Comparison of ENCODE assay signal across 7 mouse cellular contexts in genomic region chr7:5053456-5054179, GRCm38 (mm10). TPM values are rescaled to one million over a fixed set of nuclear protein-coding genes. Genes with fewer than 3 reads are reported as not detected.
DNase-seq lines count a peak whose midpoint lies in the region; ATAC-seq lines count a peak whose summit lies in the region.

No protein-coding gene starts in this region.

- DNase-seq in left cerebral cortex, postnatal 36 days (ENCODE audit: low spot score in 2 of 2) = peak; percentile 57 to 65
- no peak for DNase-seq in left cerebral cortex, adult 8-10 months (ENCODE audit: low spot score in 2 of 2)
- no peak for DNase-seq in adrenal gland, postnatal 14 days
- no peak for DNase-seq in c-Kit-positive CD71-positive TER-119-positive erythroid progenitor cells, embryonic 14.5 days (ENCODE audit: low spot score)

- peaks cover 67% of the 10 kb centered on the region for H3K27me3 ChIP-seq in midbrain, embryonic 12.5 days

- no peaks in the 10 kb centered on the region for H3K36me3 ChIP-seq in midbrain, embryonic 12.5 days

- H3K9ac ChIP-seq in midbrain, embryonic 12.5 days (replicated peaks) = peak overlapping the region; percentile 51

- 7% methylated on average over 32 of the region's 32 CpGs for WGBS in midbrain, embryonic 12.5 days

- ATAC-seq in common myeloid progenitor, adult 5-6 weeks (replicated peaks; ENCODE audit: low read depth, poor library complexity, severe bottlenecking) = 0 out of 2 replicates have a peak, but pooled peaks have one; percentile 9
- ATAC-seq in granulocyte monocyte progenitor cell, adult 5-6 weeks (replicated peaks; ENCODE audit: poor library complexity, severe bottlenecking) = peak; percentile 26
- no peak for ATAC-seq in midbrain, embryonic 12.5 days (ENCODE audit: low FRiP score, low read depth)

- H3K4me3 ChIP-seq in midbrain, embryonic 12.5 days = peak overlapping the region; percentile 80

- no peak overlapping the region for H3K27ac ChIP-seq in midbrain, embryonic 12.5 days (replicated peaks)

- H3K4me2 ChIP-seq in midbrain, embryonic 12.5 days (replicated peaks) = peak overlapping the region; percentile 69

- peaks cover 39% of the 10 kb centered on the region for H3K4me1 ChIP-seq in midbrain, embryonic 12.5 days

- no peaks in the 10 kb centered on the region for H3K9me3 ChIP-seq in midbrain, embryonic 12.5 days

- intact Hi-C loops in left cerebral cortex, postnatal 36 days (cut with DNase I) = loop anchor here (5.0 kb wide), 1 partner anchor 111 kb away; no protein-coding TSS in a partner anchor

RNA-seq across cellular contexts. Expression of gene Zfp580, which starts 2.3 kb away (rescaled TPM):
- total RNA-seq in left cerebral cortex, postnatal 36 days (2021) = 10 to 100 TPM; 27.4 to 35.7 TPM
- 10 to 100 TPM; 25.2 to 31.7 (median 27.2) TPM for total RNA-seq in left cerebral cortex, adult 8-10 months (2022)
- 1.8 and 3.6 TPM in 2 replicates for total RNA-seq in common myeloid progenitor, adult 5-6 weeks (2017)
- 1.3 and 7.3 TPM in 2 replicates for total RNA-seq in granulocyte monocyte progenitor cell, adult 5-6 weeks (2014; fragmentation: Nextera tagmentation)
- total RNA-seq in granulocyte monocyte progenitor cell, adult 5-6 weeks (2017) = 1.2 and 1.3 TPM in 2 replicates
- 54.6 and 56.3 TPM in 2 replicates for polyA plus RNA-seq in midbrain, embryonic 12.5 days (2016; fragmentation: Nextera tagmentation; extraction: Ambion mirVana)
- total RNA-seq in adrenal gland, postnatal 14 days (2021) = 10.0 and 12.9 TPM in 2 replicates

RNA-seq across cellular contexts. Expression of gene U2af2, which starts 8.3 kb away (rescaled TPM):
- 100 to 1,000 TPM; 162 to 183 TPM for total RNA-seq in left cerebral cortex, postnatal 36 days (2021)
- total RNA-seq in left cerebral cortex, adult 8-10 months (2022) = 100 to 1,000 TPM; 159 to 182 (median 174) TPM
- total RNA-seq in common myeloid progenitor, adult 5-6 weeks (2017) = 220 and 260 TPM in 2 replicates
- 204 and 227 TPM in 2 replicates for total RNA-seq in granulocyte monocyte progenitor cell, adult 5-6 weeks (2014; fragmentation: Nextera tagmentation)
- 253 and 265 TPM in 2 replicates for total RNA-seq in granulocyte monocyte progenitor cell, adult 5-6 weeks (2017)
- polyA plus RNA-seq in midbrain, embryonic 12.5 days (2016; fragmentation: Nextera tagmentation; extraction: Ambion mirVana) = 148 and 160 TPM in 2 replicates
- total RNA-seq in adrenal gland, postnatal 14 days (2021) = 166 and 184 TPM in 2 replicates

RNA-seq across cellular contexts. Expression of gene Zfp784, which starts 15.4 kb away (rescaled TPM):
- 1 to 10 TPM; 5.3 to 5.7 TPM for total RNA-seq in left cerebral cortex, postnatal 36 days (2021)
- total RNA-seq in left cerebral cortex, adult 8-10 months (2022) = 1 to 10 TPM; 5.4 to 6.0 (median 5.7) TPM
- 2.7 and 2.9 TPM in 2 replicates for total RNA-seq in common myeloid progenitor, adult 5-6 weeks (2017)
- total RNA-seq in granulocyte monocyte progenitor cell, adult 5-6 weeks (2014; fragmentation: Nextera tagmentation) = 0.28 and 0.54 TPM in 2 replicates
- 0.98 and 1.1 TPM in 2 replicates for total RNA-seq in granulocyte monocyte progenitor cell, adult 5-6 weeks (2017)
- polyA plus RNA-seq in midbrain, embryonic 12.5 days (2016; fragmentation: Nextera tagmentation; extraction: Ambion mirVana) = 5.4 and 5.8 TPM in 2 replicates
- 4.7 and 5.5 TPM in 2 replicates for total RNA-seq in adrenal gland, postnatal 14 days (2021)

RNA-seq across cellular contexts. Expression of gene 4632433K11Rik, which starts 19.7 kb away (rescaled TPM):
- 1 to 10 TPM in 1 of 2 experiments, not detected in 1; 1.1 TPM for total RNA-seq in left cerebral cortex, postnatal 36 days (2021)
- 1 to 10 TPM in 1 of 4 experiments, not detected in 3; 1.5 TPM for total RNA-seq in left cerebral cortex, adult 8-10 months (2022)
- total RNA-seq in common myeloid progenitor, adult 5-6 weeks (2017) = 2.5 TPM in 1 of 2 replicates, not detected in the other
- not detected in 2 replicates for total RNA-seq in granulocyte monocyte progenitor cell, adult 5-6 weeks (2014; fragmentation: Nextera tagmentation)
- 0.57 and 1.2 TPM in 2 replicates for total RNA-seq in granulocyte monocyte progenitor cell, adult 5-6 weeks (2017)
- polyA plus RNA-seq in midbrain, embryonic 12.5 days (2016; fragmentation: Nextera tagmentation; extraction: Ambion mirVana) = not detected in 2 replicates
- not detected in 2 replicates for total RNA-seq in adrenal gland, postnatal 14 days (2021)

RNA-seq across cellular contexts. Expression of gene Epn1, which starts 26.4 kb away (rescaled TPM):
- 100 to 1,000 TPM; 435 to 530 TPM for total RNA-seq in left cerebral cortex, postnatal 36 days (2021)
- 100 to 1,000 TPM; 395 to 439 (median 410) TPM for total RNA-seq in left cerebral cortex, adult 8-10 months (2022)
- total RNA-seq in common myeloid progenitor, adult 5-6 weeks (2017) = 42.9 and 53.0 TPM in 2 replicates
- total RNA-seq in granulocyte monocyte progenitor cell, adult 5-6 weeks (2014; fragmentation: Nextera tagmentation) = 56.6 and 57.4 TPM in 2 replicates
- 34.4 and 62.6 TPM in 2 replicates for total RNA-seq in granulocyte monocyte progenitor cell, adult 5-6 weeks (2017)
- 67.3 and 69.8 TPM in 2 replicates for polyA plus RNA-seq in midbrain, embryonic 12.5 days (2016; fragmentation: Nextera tagmentation; extraction: Ambion mirVana)
- 145 and 155 TPM in 2 replicates for total RNA-seq in adrenal gland, postnatal 14 days (2021)

Comparison
In these comparisons a context has a peak if more than half of its experiments do, and no peak if none do; other contexts are left out.
1. DNase-seq: peak in left cerebral cortex, postnatal 36 days (2 of 2); none in left cerebral cortex, adult 8-10 months (0 of 2), adrenal gland, postnatal 14 days (single experiment) and c-Kit-positive CD71-positive TER-119-positive erythroid progenitor cells, embryonic 14.5 days (single experiment).